Mouse (Mus musculus) stomach, postnatal 0 days (tissue): ENCODE results near the gene Scml4.

Experiments used
- CTCF ChIP-seq: IDR thresholded peaks from 2 replicates; pipeline ENCODE4 v1.5.1; 2016; ENCODE audit warnings: antibody characterized with exemption, low read depth, mild to moderate bottlenecking, moderate library complexity
- EP300 ChIP-seq: optimal IDR thresholded peaks from 2 replicates; pipeline ENCODE3; 2016; ENCODE audit warnings: antibody characterized with exemption

- TF ChIP-seq CTCF (no peak), EP300 (no peak)
Measured at GRCm38 (mm10) chr10:42856574-42856973, 3.6 kb upstream of the Scml4 start.
